8 mouse cellular contexts compared by ENCODE assay signal in the genomic region with DNA sequence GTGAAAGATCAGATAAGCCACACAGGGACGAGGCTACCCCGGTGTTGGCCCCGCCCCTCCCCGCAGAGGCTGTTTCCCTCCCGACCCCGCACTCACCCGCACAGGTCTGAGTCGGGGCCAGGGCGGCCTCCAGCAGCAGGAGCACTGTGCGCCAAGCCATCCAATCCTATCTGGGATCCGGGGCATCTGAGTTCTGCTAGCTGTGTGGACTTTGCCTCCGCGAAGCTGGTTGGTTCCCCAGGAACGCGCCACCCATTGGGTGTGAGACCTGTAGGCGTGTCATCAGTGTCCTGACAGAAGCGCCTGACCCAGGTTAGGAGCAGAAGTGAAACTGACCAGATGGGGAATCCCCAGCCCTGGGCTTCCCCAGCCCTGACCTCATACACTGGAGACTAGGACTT. TPM values are rescaled to one million over a fixed set of nuclear protein-coding genes. Genes with fewer than 3 reads are reported as not detected.
DNase-seq lines count a peak whose midpoint lies in the region; ATAC-seq lines count a peak whose summit lies in the region.

No protein-coding gene starts in this region.

- peaks cover 24% of the 10 kb centered on the region for H3K4me1 ChIP-seq in forebrain, embryonic 13.5 days
- H3K4me1 ChIP-seq in limb, embryonic 11.5 days (ENCODE audit: control insufficient read depth, insufficient read depth, low read length), result peaks cover 8% of the 10 kb centered on the region; the same call in 1 of the 2 replicates
- peaks cover 31% of the 10 kb centered on the region for H3K4me1 ChIP-seq in midbrain, embryonic 10.5 days

- no peak for ATAC-seq in forebrain, embryonic 13.5 days
- peak; percentile 91 for ATAC-seq in hematopoietic stem cell, adult 5-6 weeks (replicated peaks in 1 of 2; ENCODE audit: insufficient read depth in 1 of 2, low FRiP score in 2 of 2, low TSS enrichment in 1 of 2, low read depth in 1 of 2, poor library complexity in 2 of 2, severe bottlenecking in 2 of 2)
- ATAC-seq in limb, embryonic 11.5 days (ENCODE audit: insufficient number of reproducible peaks, low FRiP score, low TSS enrichment, low read depth), result no peak

- peak overlapping the region; percentile 31 for H3K4me3 ChIP-seq in forebrain, embryonic 13.5 days
- H3K4me3 ChIP-seq in limb, embryonic 11.5 days (ENCODE audit: low read depth, low read length), result peak overlapping the region; percentile 26
- peak overlapping the region; percentile 55 for H3K4me3 ChIP-seq in midbrain, embryonic 10.5 days

- DNase-seq in Muller cell, postnatal 12 days (ENCODE audit: inconsistent ontology term), result peak; percentile 78
- DNase-seq in c-Kit-positive CD71-negative TER-119-negative erythroid progenitor cells, embryonic 14.5 days (ENCODE audit: low read depth), result peak; percentile 70
- peak; percentile 40 for DNase-seq in limb, embryonic 11.5 days (ENCODE audit: low spot score)
- DNase-seq in midbrain, embryonic 10.5 days (ENCODE audit: low spot score), result peak; percentile 46
- DNase-seq in spleen, postnatal 4 days (ENCODE audit: low spot score in 2 of 2), result peak; percentile 77 to 86
- no peak for DNase-seq in right cerebral cortex, adult 18-20 months

- WGBS in forebrain, embryonic 13.5 days, result 0% methylated on average over 17 of the region's 17 CpGs
- WGBS in limb, embryonic 11.5 days, result 2% methylated on average over 17 of the region's 17 CpGs
- WGBS in midbrain, embryonic 10.5 days, result under 1% methylated on average over 17 of the region's 17 CpGs

- no peaks in the 10 kb centered on the region for H3K36me3 ChIP-seq in forebrain, embryonic 13.5 days (ENCODE audit: poor library complexity, severe bottlenecking)
- H3K36me3 ChIP-seq in limb, embryonic 11.5 days (ENCODE audit: control insufficient read depth, insufficient read depth, low read length), result no peaks in the 10 kb centered on the region
- H3K36me3 ChIP-seq in midbrain, embryonic 10.5 days, result no peaks in the 10 kb centered on the region

- H3K9ac ChIP-seq in forebrain, embryonic 13.5 days, result peak overlapping the region; percentile 45; the same call in 1 of the 2 replicates
- peak overlapping the region; percentile 49 for H3K9ac ChIP-seq in limb, embryonic 11.5 days (ENCODE audit: low read length)

- peak overlapping the region; percentile 58 for H3K4me2 ChIP-seq in forebrain, embryonic 13.5 days
- peak overlapping the region; percentile 54 for H3K4me2 ChIP-seq in limb, embryonic 11.5 days (ENCODE audit: low read depth, severe bottlenecking)

- H3K27me3 ChIP-seq in forebrain, embryonic 13.5 days, result peaks cover 58% of the 10 kb centered on the region
- H3K27me3 ChIP-seq in limb, embryonic 11.5 days (ENCODE audit: control insufficient read depth, insufficient read depth, low read length), result peaks cover 30% of the 10 kb centered on the region
- peaks cover 59% of the 10 kb centered on the region for H3K27me3 ChIP-seq in midbrain, embryonic 10.5 days (ENCODE audit: low read depth, poor library complexity, severe bottlenecking)

- H3K9me3 ChIP-seq in forebrain, embryonic 13.5 days (replicated peaks), result no peaks in the 10 kb centered on the region
- H3K9me3 ChIP-seq in limb, embryonic 11.5 days (ENCODE audit: control insufficient read depth, low read length), result no peaks in the 10 kb centered on the region
- H3K9me3 ChIP-seq in midbrain, embryonic 10.5 days (replicated peaks), result no peaks in the 10 kb centered on the region

- H3K27ac ChIP-seq in forebrain, embryonic 13.5 days, result no peak overlapping the region
- no peak overlapping the region for H3K27ac ChIP-seq in limb, embryonic 11.5 days (replicated peaks; ENCODE audit: low read depth, low read length)
- H3K27ac ChIP-seq in midbrain, embryonic 10.5 days (replicated peaks), result peak overlapping the region; percentile 63; the same call in 1 of the 2 replicates

RNA-seq across cellular contexts. Expression of a gene that starts 21.5 kb away (rescaled TPM):
- polyA plus RNA-seq in forebrain, embryonic 13.5 days (2015; fragmentation: Nextera tagmentation; extraction: Ambion mirVana), result 12.9 and 24.0 TPM in 2 replicates
- total RNA-seq in hematopoietic stem cell, adult 5-6 weeks (2017), result 1,467 and 1,957 TPM in 2 replicates
- 4.2 and 5.3 TPM in 2 replicates for polyA plus RNA-seq in limb, embryonic 11.5 days (2014; fragmentation: Nextera tagmentation; extraction: Ambion mirVana)
- 45.7 and 50.3 TPM in 2 replicates for polyA plus RNA-seq in midbrain, embryonic 10.5 days (2016; fragmentation: Nextera tagmentation; extraction: Ambion mirVana)

RNA-seq across cellular contexts. Expression of a gene that starts 22.8 kb away (rescaled TPM):
- 1,165 and 1,184 TPM in 2 replicates for polyA plus RNA-seq in forebrain, embryonic 13.5 days (2015; fragmentation: Nextera tagmentation; extraction: Ambion mirVana)
- total RNA-seq in hematopoietic stem cell, adult 5-6 weeks (2017), result 1,150 and 1,883 TPM in 2 replicates
- polyA plus RNA-seq in limb, embryonic 11.5 days (2014; fragmentation: Nextera tagmentation; extraction: Ambion mirVana), result 1,618 and 1,641 TPM in 2 replicates
- polyA plus RNA-seq in midbrain, embryonic 10.5 days (2016; fragmentation: Nextera tagmentation; extraction: Ambion mirVana), result 1,339 and 1,576 TPM in 2 replicates

RNA-seq across cellular contexts. Expression of a gene that starts 23.0 kb away (rescaled TPM):
- polyA plus RNA-seq in forebrain, embryonic 13.5 days (2015; fragmentation: Nextera tagmentation; extraction: Ambion mirVana), result 58.6 and 61.4 TPM in 2 replicates
- 18.1 and 19.1 TPM in 2 replicates for total RNA-seq in hematopoietic stem cell, adult 5-6 weeks (2017)
- 35.6 and 37.1 TPM in 2 replicates for polyA plus RNA-seq in limb, embryonic 11.5 days (2014; fragmentation: Nextera tagmentation; extraction: Ambion mirVana)
- 53.5 and 61.0 TPM in 2 replicates for polyA plus RNA-seq in midbrain, embryonic 10.5 days (2016; fragmentation: Nextera tagmentation; extraction: Ambion mirVana)

RNA-seq across cellular contexts. Expression of a gene that starts 27.3 kb away (rescaled TPM):
- polyA plus RNA-seq in forebrain, embryonic 13.5 days (2015; fragmentation: Nextera tagmentation; extraction: Ambion mirVana), result 7.3 and 9.4 TPM in 2 replicates
- total RNA-seq in hematopoietic stem cell, adult 5-6 weeks (2017), result 3.1 and 7.3 TPM in 2 replicates
- 2.6 and 3.0 TPM in 2 replicates for polyA plus RNA-seq in limb, embryonic 11.5 days (2014; fragmentation: Nextera tagmentation; extraction: Ambion mirVana)
- 4.1 and 6.4 TPM in 2 replicates for polyA plus RNA-seq in midbrain, embryonic 10.5 days (2016; fragmentation: Nextera tagmentation; extraction: Ambion mirVana)

RNA-seq across cellular contexts. Expression of a gene that starts 38.2 kb away (rescaled TPM):
- 28.4 and 29.4 TPM in 2 replicates for polyA plus RNA-seq in forebrain, embryonic 13.5 days (2015; fragmentation: Nextera tagmentation; extraction: Ambion mirVana)
- 34.8 and 57.1 TPM in 2 replicates for total RNA-seq in hematopoietic stem cell, adult 5-6 weeks (2017)
- 37.4 and 45.6 TPM in 2 replicates for polyA plus RNA-seq in limb, embryonic 11.5 days (2014; fragmentation: Nextera tagmentation; extraction: Ambion mirVana)
- 47.8 and 52.5 TPM in 2 replicates for polyA plus RNA-seq in midbrain, embryonic 10.5 days (2016; fragmentation: Nextera tagmentation; extraction: Ambion mirVana)

Comparison
In these comparisons a context has a peak if more than half of its experiments do, and no peak if none do; other contexts are left out.
1. ATAC-seq: peak in hematopoietic stem cell, adult 5-6 weeks (2 of 2); none in forebrain, embryonic 13.5 days (single experiment) and limb, embryonic 11.5 days (single experiment).
2. Peak in every context shown above with its lines, with median percentiles within 50 percentile points of each other: H3K4me3 ChIP-seq.